Mouse (Mus musculus): ENCODE measurements around the gene Eif1b. TPM values are rescaled to one million over a fixed set of nuclear protein-coding genes. Genes with fewer than 3 reads are reported as not detected.
A peak's percentile ranks its signal among the peaks of the same experiment; 100 is the strongest.

Gene Eif1b
- polyA plus RNA-seq, 1 experiment from 2014 or later, result 143 TPM

GRCm38 (mm10) chr9:120539662-120540251, 47.7 kb downstream of the Eif1b start, which contains the start of gene Entpd3:
Entpd3 (plus strand) TSS chr9:120539818.
- Histone ChIP-seq H3K27ac (replicated peaks in 1 of 2; ENCODE audit: control insufficient read depth in 1 of 2, insufficient read depth in 1 of 2, low read depth in 2 of 2, low read length in 2 of 2) (no peak within 1 kb of the TSS), H3K36me3 (ENCODE audit: control insufficient read depth, insufficient read depth, low read length) (no peaks in the 10 kb centered on the region), H3K27me3 (ENCODE audit: control insufficient read depth, insufficient read depth, low read length) (peaks cover 27% of the 10 kb centered on the region), H3K4me1 (ENCODE audit: control insufficient read depth in 2 of 2, insufficient read depth in 2 of 2, low read length in 2 of 2) (0 out of 4 replicates have a peak, but pooled peaks cover 0 to 2% of the 10 kb centered on the region in 2 experiments), H3K4me3 (ENCODE audit: control insufficient read depth in 1 of 2, insufficient read depth in 1 of 2, low read depth in 1 of 2, low read length in 2 of 2) (peak within 1 kb of the TSS; percentile 42 to 44), H3K9ac (ENCODE audit: low read length) (peak within 1 kb of the TSS; percentile 50), H3K4me2 (ENCODE audit: low read length) (peak within 1 kb of the TSS; percentile 87), H3K9me3 (ENCODE audit: control insufficient read depth, low read length) (no peaks in the 10 kb centered on the region)
- no peak for ATAC-seq (ENCODE audit: insufficient number of reproducible peaks, insufficient read depth, low FRiP score, low read depth)
- WGBS, result 2% methylated on average over 31 of the region's 31 CpGs

DNA sequence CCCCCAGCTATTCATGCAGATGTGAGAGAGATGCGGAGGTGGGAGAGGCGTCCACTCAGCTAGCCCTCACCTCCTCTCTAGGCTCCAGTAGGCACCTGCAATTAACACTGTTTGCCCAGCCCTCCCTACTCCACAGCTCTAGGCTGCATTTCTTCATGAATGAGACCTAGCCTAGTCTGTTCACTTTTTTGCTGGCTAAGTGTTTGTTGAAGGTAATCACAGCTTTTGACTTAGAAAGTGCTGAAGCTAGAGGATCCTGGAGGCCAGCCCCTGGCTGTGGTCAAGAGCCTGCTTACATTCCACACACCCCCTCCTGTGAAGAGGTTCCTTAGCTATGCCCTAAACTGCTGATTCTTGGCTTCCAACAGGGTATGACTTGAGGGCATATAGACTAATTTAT, 49.4 kb downstream of the Eif1b start:
- H3K36me3 ChIP-seq (ENCODE audit: control insufficient read depth, insufficient read depth, low read length), result no peaks in the 10 kb centered on the region
- H3K4me1 ChIP-seq (ENCODE audit: control insufficient read depth in 2 of 2, insufficient read depth in 2 of 2, low read length in 2 of 2), result 0 out of 4 replicates have a peak, but pooled peaks cover 0 to 2% of the 10 kb centered on the region in 2 experiments
- H3K9me3 ChIP-seq (ENCODE audit: control insufficient read depth, low read length), result no peaks in the 10 kb centered on the region
- no peak for ATAC-seq (ENCODE audit: insufficient number of reproducible peaks, insufficient read depth, low FRiP score, low read depth)
- H3K4me3 ChIP-seq (ENCODE audit: control insufficient read depth in 1 of 2, insufficient read depth in 1 of 2, low read depth in 1 of 2, low read length in 2 of 2), result no peak overlapping the region
- peaks cover 27% of the 10 kb centered on the region for H3K27me3 ChIP-seq (ENCODE audit: control insufficient read depth, insufficient read depth, low read length)
- 33% methylated on average over 1 of the region's 2 CpGs for WGBS
- no peak overlapping the region for H3K4me2 ChIP-seq (ENCODE audit: low read length)
- H3K9ac ChIP-seq (ENCODE audit: low read length), result no peak overlapping the region
- H3K27ac ChIP-seq (replicated peaks in 1 of 2; ENCODE audit: control insufficient read depth in 1 of 2, insufficient read depth in 1 of 2, low read depth in 2 of 2, low read length in 2 of 2), result no peak overlapping the region

GRCm38 (mm10) chr9:120542241-120542640, 50.2 kb downstream of the Eif1b start:
- no peak for ATAC-seq (ENCODE audit: insufficient number of reproducible peaks, insufficient read depth, low FRiP score, low read depth)
- Histone ChIP-seq H3K27ac (replicated peaks in 1 of 2; ENCODE audit: control insufficient read depth in 1 of 2, insufficient read depth in 1 of 2, low read depth in 2 of 2, low read length in 2 of 2) (no peak overlapping the region), H3K9me3 (ENCODE audit: control insufficient read depth, low read length) (no peaks in the 10 kb centered on the region), H3K4me1 (ENCODE audit: control insufficient read depth in 2 of 2, insufficient read depth in 2 of 2, low read length in 2 of 2) (0 out of 4 replicates have a peak, but pooled peaks cover 0 to 2% of the 10 kb centered on the region in 2 experiments), H3K4me3 (ENCODE audit: control insufficient read depth in 1 of 2, insufficient read depth in 1 of 2, low read depth in 1 of 2, low read length in 2 of 2) (no peak overlapping the region), H3K36me3 (ENCODE audit: control insufficient read depth, insufficient read depth, low read length) (no peaks in the 10 kb centered on the region), H3K4me2 (ENCODE audit: low read length) (no peak overlapping the region), H3K27me3 (ENCODE audit: control insufficient read depth, insufficient read depth, low read length) (peaks cover 27% of the 10 kb centered on the region), H3K9ac (ENCODE audit: low read length) (no peak overlapping the region)
- 30% methylated on average over 6 of the region's 6 CpGs for WGBS

Other genes starting within 250 kb of the Eif1b start
- 0.39 and 0.46 TPM in 2 replicates for gene Myrip, start 190.7 kb upstream of the Eif1b start, polyA plus RNA-seq (2014; fragmentation: Nextera tagmentation; extraction: Ambion mirVana)
- gene Entpd3, start 47.6 kb downstream of the Eif1b start, polyA plus RNA-seq (2014; fragmentation: Nextera tagmentation; extraction: Ambion mirVana), result 0.05 TPM in 1 of 2 replicates, not detected in the other
- gene Rpl14, start 79.2 kb downstream of the Eif1b start, polyA plus RNA-seq (2014; fragmentation: Nextera tagmentation; extraction: Ambion mirVana), result 514 and 578 TPM in 2 replicates

Data from heart, embryonic 14.5 days (tissue).